Mouse (Mus musculus) kidney, postnatal 14 days (tissue): ENCODE measurements at regions not wholly inside any gene's neighbourhood (a gene's known extent, or its start where the extent isn't known, plus 50 kb on each side); places are given as distances from the start of the nearest gene placed in this dataset.
"Not testable (repeated sequence)": the region's sequence is repeated elsewhere in the genome, so short reads cannot be mapped to it uniquely, and the experiment has no call there.

Source experiments
- DNase-seq: peaks from one replicate; pipeline ENCODE4 v3.0.0; 2022; ENCODE audit warnings: mixed read lengths

DNA sequence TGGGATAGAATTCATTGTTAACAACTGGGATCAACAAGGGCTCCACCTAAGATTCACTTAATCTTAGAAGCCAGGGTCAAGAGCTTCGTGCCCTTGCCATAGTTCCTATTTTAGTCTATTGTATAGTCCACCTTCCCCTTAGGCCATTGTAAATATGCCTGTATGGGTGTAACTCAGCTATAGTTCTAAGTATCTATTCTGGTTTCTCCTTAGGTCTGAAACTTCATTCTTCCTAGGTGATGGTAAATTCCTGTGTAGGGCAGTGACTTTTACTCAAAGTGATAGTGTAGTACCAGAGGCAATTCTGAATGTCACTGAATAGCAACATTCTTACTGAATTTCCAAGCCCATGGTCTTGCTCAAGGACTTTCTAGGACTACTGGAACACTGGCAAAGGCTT lies 989.4 kb downstream of the Ankrd7 start:
- DNase-seq = not testable (repeated sequence)

DNA sequence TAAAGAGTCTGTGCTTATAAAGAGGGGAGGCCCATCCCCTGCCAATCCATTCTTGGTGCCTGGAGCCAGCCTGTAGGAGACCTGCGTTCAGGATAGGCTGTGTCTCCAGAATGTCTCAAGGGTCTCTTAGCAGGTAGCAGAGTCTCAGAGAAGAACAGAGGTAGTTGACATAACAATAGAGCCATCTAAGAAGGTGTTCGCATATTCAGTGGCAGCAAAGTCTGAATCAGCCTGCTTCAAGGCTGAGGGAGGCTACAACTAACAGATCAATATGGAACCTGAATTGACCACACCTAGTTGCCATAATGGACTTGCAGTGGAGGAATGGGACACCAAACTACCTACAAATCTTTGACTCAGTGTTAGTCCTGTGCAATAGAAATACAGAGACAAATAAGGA lies 998.0 kb downstream of the Ankrd7 start:
- no peak for DNase-seq

DNA sequence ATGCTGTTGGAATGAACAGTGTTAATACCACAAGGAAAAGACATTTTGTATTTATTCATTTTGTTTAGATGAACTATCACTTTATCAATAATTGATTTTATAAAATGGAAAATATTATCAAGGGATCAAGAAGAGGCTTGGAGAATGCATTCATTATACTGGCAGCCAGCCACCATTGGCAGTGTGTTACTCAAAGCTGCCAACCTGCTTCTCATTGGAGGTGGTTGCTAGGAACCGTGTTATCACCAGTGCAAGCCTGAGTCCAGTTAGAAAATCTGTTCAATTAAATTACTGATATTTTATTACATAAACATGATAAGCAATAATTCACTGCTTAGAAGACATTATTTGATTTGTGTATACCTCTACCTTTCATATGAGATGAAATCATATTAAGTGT lies 1003.6 kb downstream of the Ankrd7 start:
- no peak for DNase-seq

DNA sequence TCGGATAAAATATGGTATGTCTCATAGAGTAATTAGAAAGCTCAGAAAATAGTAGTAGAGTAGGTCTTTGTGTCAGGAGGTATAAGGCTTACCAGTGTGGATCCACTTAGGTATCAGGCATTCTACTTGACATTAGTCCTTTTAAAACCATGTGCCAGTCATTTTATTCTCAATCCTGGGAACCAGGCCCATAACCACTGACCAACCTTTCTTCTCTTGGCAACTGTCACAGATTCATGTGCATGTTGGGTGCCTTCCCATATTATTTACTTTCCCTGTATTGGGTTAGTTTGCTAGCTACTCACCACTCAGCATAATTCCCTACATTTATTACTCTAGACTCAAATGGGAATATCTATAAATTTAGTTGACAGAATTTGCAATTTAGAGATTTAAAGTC lies 1045.1 kb downstream of the Ankrd7 start:
- no peak for DNase-seq

DNA sequence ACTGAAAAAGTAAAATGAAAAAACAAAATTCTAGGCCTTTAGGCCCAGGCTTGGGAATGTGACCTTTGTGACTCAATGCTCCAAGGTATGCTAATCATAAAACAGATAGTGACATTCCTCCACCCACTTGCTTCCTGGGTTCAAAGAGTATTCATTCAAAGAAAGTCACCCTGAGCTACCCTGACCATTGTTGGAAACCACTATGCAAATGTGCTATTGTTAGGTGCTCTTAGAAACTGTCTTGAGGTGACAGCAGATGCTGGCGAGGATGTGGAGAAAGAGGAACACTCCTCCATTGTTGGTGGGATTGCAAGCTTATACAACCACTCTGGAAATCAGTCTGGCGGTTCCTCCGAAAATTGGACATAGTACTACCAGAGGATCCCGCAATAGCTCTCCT lies 1075.7 kb downstream of the Ankrd7 start:
- not testable (repeated sequence) for DNase-seq

DNA sequence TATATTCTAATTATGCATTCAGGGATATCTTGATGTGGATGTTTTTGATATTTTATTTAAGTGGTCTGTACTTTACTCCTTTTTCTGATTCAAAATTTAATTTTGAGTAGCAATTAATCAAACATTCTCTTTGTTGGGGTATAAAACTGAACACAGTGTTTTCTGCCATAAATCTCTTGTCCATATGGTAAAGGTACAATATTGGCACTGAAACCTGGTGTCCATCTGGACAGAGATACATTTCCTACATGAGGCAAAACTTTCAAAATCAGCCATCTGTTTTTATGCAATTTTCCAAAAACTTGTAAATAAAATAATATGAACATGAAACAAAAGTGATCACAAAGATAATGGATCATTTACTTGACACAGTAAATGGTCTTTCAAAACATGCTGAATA lies 1078.2 kb downstream of the Ankrd7 start:
- no peak for DNase-seq

DNA sequence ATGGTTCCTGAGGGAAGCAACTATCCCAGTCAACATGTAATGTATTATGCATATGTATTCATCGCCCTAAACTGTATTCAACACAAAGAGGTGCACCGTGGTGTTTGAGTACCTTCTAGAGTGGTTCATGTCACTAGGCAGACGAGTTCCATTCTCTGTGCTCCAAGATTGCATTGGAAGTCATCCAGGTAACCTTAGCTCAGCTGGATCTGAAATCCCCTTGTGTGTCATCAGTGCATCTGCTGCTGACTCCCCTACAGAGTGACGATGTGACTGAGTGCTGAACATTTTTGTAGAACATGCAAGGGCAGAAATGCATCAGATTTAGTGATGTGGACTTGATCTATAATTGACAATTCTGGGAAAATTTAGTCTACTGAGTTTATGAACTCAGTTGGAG lies 1079.6 kb downstream of the Ankrd7 start:
- DNase-seq = no peak

DNA sequence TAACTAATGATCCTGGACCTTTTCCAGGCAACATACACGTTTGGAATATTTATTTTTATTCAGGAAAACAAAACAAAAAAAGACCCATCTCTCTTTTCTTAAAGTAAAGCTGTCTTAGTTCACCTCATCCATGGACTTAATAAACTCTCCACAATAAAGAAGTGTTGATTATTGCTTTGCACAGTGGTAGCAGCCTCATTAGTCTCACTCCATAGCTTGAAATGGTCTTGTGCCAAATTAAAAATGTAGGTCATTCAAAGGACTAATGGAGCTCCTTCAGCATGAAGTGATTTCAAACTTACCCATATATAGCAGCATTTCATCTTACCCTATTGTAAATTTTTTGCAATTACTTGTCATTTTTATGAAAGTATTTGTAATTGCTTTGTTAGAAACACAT lies 1109.8 kb downstream of the Ankrd7 start:
- no peak for DNase-seq

DNA sequence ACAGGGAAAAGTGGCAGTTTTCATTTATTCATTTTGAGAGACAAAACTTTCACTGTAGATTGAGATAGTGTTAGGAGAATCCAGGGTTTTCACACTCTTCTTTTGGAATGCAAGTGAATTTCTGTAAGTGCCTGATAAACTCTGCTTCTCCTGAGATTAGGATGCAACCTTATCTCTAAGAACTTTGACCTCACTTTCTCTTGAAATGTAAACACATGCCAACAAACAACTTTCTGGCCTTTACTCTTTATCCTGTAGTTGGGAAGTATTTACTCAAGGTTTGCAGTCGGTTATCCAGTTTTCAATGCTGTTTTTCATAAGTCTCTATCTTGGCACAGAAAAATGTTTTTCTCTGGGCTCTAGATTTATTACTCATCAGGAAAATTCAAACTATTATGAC lies 1125.7 kb downstream of the Ankrd7 start:
- DNase-seq = no peak

DNA sequence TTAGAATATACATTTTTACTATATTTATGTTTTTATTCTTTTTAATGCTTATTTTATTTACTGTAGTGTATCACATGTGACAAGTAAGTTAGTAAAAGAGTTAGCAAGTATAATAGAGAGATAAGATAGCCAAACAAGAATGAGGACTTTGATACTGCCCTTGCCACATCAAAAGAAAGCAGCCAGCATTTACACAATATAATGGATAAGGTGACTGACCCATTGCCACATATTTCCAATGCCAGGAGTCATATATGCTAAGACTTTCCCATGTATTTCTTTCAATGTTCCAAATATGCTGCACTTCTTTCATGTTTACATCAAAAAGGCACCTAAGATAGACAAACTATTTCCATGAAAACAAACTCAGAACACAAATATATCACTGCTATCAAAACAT lies 1162.3 kb downstream of the Ankrd7 start:
- DNase-seq = no peak

DNA sequence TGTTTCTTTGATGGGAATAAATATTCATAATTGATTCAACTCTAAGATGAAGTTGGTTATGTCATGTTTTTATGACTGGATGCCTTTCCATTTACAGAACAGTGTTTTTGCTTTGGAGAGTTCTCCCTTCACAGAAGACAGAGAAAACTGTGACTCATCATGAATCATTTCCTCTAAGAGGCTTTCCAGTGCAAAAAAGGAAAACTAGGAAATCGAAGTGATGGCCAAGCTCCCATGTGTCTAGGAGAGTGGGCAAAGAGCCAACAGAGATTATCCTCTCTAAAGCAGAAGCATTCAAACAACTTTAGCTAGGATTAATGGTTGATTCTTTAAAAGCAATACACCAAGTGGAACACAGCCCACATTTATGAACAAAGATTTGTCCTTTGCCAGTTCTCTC lies 1171.7 kb downstream of the Ankrd7 start:
- DNase-seq = peak; percentile 1

DNA sequence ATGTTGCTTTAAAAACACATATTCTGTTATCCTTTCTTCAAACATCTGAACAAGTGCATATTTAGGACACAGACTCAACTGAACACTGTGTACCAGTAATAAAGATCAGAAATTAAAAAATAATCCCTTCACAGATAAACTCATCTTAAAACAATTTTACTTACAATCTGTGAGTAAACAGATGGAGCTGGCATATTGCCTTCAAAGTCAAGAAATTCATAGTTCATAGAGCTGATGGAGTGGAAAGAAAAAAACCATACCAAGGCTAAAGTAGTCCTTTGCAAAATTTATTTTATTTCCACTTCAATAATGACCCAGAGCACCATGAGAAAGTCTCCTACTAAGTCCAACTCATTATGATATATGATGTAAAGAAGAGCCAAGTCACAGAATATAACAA lies 1136.6 kb upstream of the Kcnd2 start:
- DNase-seq = no peak

DNA sequence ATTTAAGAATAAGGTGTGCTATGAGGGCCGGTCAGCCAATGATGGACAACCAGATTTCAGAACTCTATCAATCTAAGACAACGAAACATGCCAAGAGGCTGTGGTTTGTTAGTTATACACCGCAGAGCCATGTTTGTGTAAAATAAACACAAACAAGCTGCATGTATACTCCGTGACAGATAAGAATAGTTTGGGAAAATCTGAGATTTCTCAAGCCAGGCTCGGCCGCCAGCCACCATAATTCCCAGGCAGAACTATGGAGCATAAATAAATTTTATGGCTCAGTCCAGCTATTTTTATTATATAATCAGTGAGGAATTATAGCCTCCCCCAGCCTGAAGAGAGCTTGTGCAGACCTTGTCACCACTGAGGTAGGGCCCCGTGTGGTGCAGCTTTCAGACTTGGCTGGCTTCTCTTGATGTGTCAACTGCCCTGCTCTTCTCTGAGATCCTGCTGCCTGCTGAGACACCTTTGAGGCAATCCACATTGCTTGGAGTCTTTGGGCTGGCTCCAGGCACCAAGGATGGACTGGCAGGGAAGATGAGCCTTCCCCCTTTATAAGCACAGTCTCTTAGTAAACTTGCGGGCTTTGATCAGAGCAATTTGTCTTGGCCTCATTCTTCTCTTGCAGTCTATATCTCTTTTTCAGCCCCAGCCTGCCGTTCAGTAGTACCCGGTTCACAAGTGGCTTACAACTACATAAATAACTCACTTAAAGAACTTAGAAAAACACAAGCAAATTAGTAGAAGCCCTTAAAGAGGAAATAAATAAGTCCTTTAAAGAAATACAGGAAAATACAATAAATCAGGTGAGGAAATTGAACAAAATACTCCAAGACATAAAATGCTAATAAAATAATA lies 1123.0 kb upstream of the Kcnd2 start:
- no peak for DNase-seq

DNA sequence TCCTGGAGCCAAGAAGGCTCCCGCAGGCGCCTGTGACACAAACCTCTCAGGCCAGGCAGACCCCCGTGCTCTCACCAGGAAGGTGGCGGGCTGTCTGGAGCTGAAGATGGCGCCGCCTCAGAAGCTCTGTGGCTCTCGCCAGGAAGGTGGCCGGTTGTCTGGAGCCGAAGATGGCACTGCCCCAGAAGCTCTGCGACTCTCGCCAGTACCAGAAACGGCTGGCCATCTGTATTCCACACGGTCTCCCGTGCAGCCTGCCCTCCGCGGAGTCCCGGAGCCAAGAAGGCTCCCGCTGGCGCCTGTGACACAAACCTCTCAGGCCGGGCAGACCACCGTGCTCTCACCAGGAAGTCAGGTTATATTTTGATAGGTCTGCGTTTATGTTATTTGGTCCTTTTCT lies 1081.3 kb upstream of the Kcnd2 start:
- not testable (repeated sequence) for DNase-seq

DNA sequence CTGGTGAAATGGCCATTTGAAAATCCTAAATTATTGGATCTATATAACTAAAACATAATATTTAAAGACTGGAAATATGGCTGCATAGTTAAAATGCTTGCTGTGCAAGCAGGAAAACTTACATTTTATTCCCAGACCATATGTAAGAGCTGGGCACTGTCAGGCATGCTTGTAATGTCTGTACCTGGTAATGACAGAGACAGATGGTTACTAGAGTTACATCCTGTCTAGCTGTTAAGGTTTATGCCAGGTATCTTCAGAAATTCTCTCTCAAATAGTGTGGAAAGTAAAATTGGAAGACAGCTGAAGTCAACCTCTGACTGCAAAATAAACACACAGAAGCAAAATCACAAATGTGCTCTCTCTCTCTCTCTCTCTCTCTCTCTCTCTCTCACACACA lies 1077.8 kb upstream of the Kcnd2 start:
- DNase-seq = no peak
